8 mouse cellular contexts compared by ENCODE assay signal in the genomic region with DNA sequence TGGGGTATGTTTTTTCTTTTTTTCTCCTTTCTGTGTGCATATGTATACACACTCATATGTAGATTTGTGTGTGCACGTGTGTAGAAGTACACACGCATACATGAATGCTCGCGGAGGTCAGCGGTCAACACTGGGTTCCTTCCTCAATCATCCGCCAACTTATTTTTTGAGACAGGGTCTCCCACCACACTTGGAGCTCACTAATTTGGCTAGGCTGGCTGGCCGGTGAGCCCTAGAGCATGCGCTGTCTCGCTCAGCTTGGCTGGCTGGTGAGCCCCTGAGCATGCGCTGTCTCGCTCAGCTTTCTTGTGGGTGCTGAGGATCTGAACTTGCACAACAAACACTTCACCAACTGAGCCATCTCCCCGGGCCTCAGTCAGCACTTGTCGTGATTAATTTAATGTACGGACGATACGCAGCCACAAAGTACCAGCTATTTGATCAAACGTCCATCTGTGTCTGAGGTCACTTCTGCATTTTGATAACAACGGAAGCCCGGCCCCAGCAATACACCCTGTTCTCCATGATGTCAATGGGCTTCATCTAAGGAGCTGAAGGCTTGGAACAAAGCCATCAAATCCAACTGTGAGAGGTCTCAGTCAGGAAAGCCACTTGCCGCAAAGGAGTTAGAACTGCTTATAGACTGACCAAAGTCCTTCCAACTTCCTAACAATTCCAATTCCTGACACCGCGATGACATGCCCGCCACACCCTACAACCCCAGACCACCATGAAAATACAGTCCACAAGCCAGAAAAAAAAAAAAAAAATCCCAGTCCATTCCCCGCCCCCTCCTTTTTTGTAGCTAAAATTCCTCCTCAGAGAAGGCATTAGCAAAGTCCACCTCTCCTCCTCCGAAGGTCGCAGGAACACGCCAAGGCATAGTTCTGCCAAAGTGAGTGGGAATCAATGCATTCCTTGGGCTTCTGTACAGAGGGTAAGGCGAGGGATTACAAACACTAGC. TPM values are rescaled to one million over a fixed set of nuclear protein-coding genes. Genes with fewer than 3 reads are reported as not detected.
A peak's percentile ranks its signal among the peaks of the same experiment; 100 is the strongest.
DNase-seq lines count a peak whose midpoint lies in the region; ATAC-seq and TF ChIP-seq lines count a peak whose summit lies in the region.

No protein-coding gene starts in this region.

- no peaks in the 10 kb centered on the region for H3K36me3 ChIP-seq in hindbrain, embryonic 10.5 days
- H3K36me3 ChIP-seq in hindbrain, embryonic 12.5 days: no peaks in the 10 kb centered on the region
- no peaks in the 10 kb centered on the region for H3K36me3 ChIP-seq in forebrain, embryonic 10.5 days (replicated peaks)
- no peaks in the 10 kb centered on the region for H3K36me3 ChIP-seq in intestine, embryonic 14.5 days (ENCODE audit: control insufficient read depth, insufficient read depth, low read length)
- H3K36me3 ChIP-seq in lung, embryonic 16.5 days (ENCODE audit: control insufficient read depth, insufficient read depth, low read length): no peaks in the 10 kb centered on the region
- no peaks in the 10 kb centered on the region for H3K36me3 ChIP-seq in stomach, embryonic 14.5 days (ENCODE audit: control insufficient read depth, insufficient read depth, low read length)

- peak; percentile 27 for DNase-seq in hindbrain, embryonic 10.5 days (ENCODE audit: low spot score)
- DNase-seq in forebrain, embryonic 10.5 days (ENCODE audit: extremely low spot score, low spot score): peak; percentile 20
- DNase-seq in intestine, embryonic 14.5 days (ENCODE audit: low spot score): no peak
- DNase-seq in gastrocnemius, postnatal 14 days: no peak
- no peak for DNase-seq in left cerebral cortex, adult 2 months (ENCODE audit: extremely low spot score in 1 of 2, low spot score in 2 of 2)

- no peaks in the 10 kb centered on the region for H3K9me3 ChIP-seq in hindbrain, embryonic 10.5 days
- H3K9me3 ChIP-seq in hindbrain, embryonic 12.5 days (replicated peaks): no peaks in the 10 kb centered on the region
- H3K9me3 ChIP-seq in forebrain, embryonic 10.5 days: no peaks in the 10 kb centered on the region
- H3K9me3 ChIP-seq in intestine, embryonic 14.5 days (ENCODE audit: control insufficient read depth, low read length): no peaks in the 10 kb centered on the region
- H3K9me3 ChIP-seq in lung, embryonic 16.5 days (ENCODE audit: control insufficient read depth, low read length): no peaks in the 10 kb centered on the region
- H3K9me3 ChIP-seq in stomach, embryonic 14.5 days (ENCODE audit: control insufficient read depth, low read depth, low read length): no peaks in the 10 kb centered on the region

- no peak overlapping the region for H3K4me3 ChIP-seq in hindbrain, embryonic 10.5 days
- no peak overlapping the region for H3K4me3 ChIP-seq in hindbrain, embryonic 12.5 days
- H3K4me3 ChIP-seq in forebrain, embryonic 10.5 days: peak overlapping the region; percentile 19; the same call in 1 of the 2 replicates
- H3K4me3 ChIP-seq in intestine, embryonic 14.5 days (ENCODE audit: low read depth, low read length): no peak overlapping the region
- H3K4me3 ChIP-seq in lung, embryonic 16.5 days (ENCODE audit: low read length): 0 out of 2 replicates have a peak overlapping the region, but pooled peaks have one; percentile 6
- no peak overlapping the region for H3K4me3 ChIP-seq in stomach, embryonic 14.5 days (ENCODE audit: low read depth, low read length)
- H3K4me3 ChIP-seq in left cerebral cortex, adult 2 months: no peak overlapping the region

- no peak overlapping the region for H3K9ac ChIP-seq in hindbrain, embryonic 12.5 days
- H3K9ac ChIP-seq in intestine, embryonic 14.5 days (ENCODE audit: low read length): no peak overlapping the region
- no peak overlapping the region for H3K9ac ChIP-seq in lung, embryonic 16.5 days (ENCODE audit: low read length)
- no peak overlapping the region for H3K9ac ChIP-seq in stomach, embryonic 14.5 days (replicated peaks; ENCODE audit: low read depth, low read length)

- intact Hi-C loops in gastrocnemius, postnatal 14 days (cut with DNase I; ENCODE audit: low total_unique reads): no loop called here
- intact Hi-C loops in left cerebral cortex, adult 2 months (cut with DNase I): loop anchor here (5.0 kb wide), 1 partner anchor 1090 kb away; no protein-coding TSS in a partner anchor

- peaks cover 7% of the 10 kb centered on the region for H3K27me3 ChIP-seq in hindbrain, embryonic 10.5 days (ENCODE audit: insufficient read depth, poor library complexity, severe bottlenecking)
- H3K27me3 ChIP-seq in hindbrain, embryonic 12.5 days: no peaks in the 10 kb centered on the region
- H3K27me3 ChIP-seq in forebrain, embryonic 10.5 days (ENCODE audit: poor library complexity, severe bottlenecking): peaks cover 15% of the 10 kb centered on the region
- H3K27me3 ChIP-seq in intestine, embryonic 14.5 days (replicated peaks; ENCODE audit: control insufficient read depth, insufficient read depth, low read length): no peaks in the 10 kb centered on the region
- H3K27me3 ChIP-seq in lung, embryonic 16.5 days (ENCODE audit: control insufficient read depth, insufficient read depth, low read depth, low read length): no peaks in the 10 kb centered on the region
- no peaks in the 10 kb centered on the region for H3K27me3 ChIP-seq in stomach, embryonic 14.5 days (ENCODE audit: control insufficient read depth, insufficient read depth, low read length)

- no peak overlapping the region for H3K4me2 ChIP-seq in hindbrain, embryonic 12.5 days (replicated peaks)
- peak overlapping the region; percentile 20; the same call in 1 of the 2 replicates for H3K4me2 ChIP-seq in intestine, embryonic 14.5 days (ENCODE audit: low read length)
- H3K4me2 ChIP-seq in lung, embryonic 16.5 days (ENCODE audit: low read depth, low read length): peak overlapping the region; percentile 22
- H3K4me2 ChIP-seq in stomach, embryonic 14.5 days (replicated peaks; ENCODE audit: low read depth, low read length): peak overlapping the region; percentile 14; the same call in 1 of the 2 replicates

- no peak for TF ChIP-seq CTCF in left cerebral cortex, adult 2 months (IDR thresholded peaks at IDR 0.05)

- H3K4me1 ChIP-seq in hindbrain, embryonic 10.5 days (replicated peaks): 0 out of 2 replicates have a peak, but pooled peaks cover 11% of the 10 kb centered on the region
- no peaks in the 10 kb centered on the region for H3K4me1 ChIP-seq in hindbrain, embryonic 12.5 days
- H3K4me1 ChIP-seq in forebrain, embryonic 10.5 days: peaks cover 11% of the 10 kb centered on the region
- H3K4me1 ChIP-seq in intestine, embryonic 14.5 days (replicated peaks; ENCODE audit: control insufficient read depth, insufficient read depth, low read length): no peaks in the 10 kb centered on the region
- 0 out of 2 replicates have a peak, but pooled peaks cover 5% of the 10 kb centered on the region for H3K4me1 ChIP-seq in lung, embryonic 16.5 days (replicated peaks; ENCODE audit: control insufficient read depth, insufficient read depth, low read length)
- H3K4me1 ChIP-seq in stomach, embryonic 14.5 days (ENCODE audit: control insufficient read depth, insufficient read depth, low read length): no peaks in the 10 kb centered on the region

- WGBS in hindbrain, embryonic 10.5 days: 52% methylated on average over 28 of the region's 28 CpGs
- 55% methylated on average over 28 of the region's 28 CpGs for WGBS in hindbrain, embryonic 12.5 days
- 55% methylated on average over 28 of the region's 28 CpGs for WGBS in forebrain, embryonic 10.5 days
- 50% methylated on average over 28 of the region's 28 CpGs for WGBS in intestine, embryonic 14.5 days
- 42% methylated on average over 28 of the region's 28 CpGs for WGBS in lung, embryonic 16.5 days
- WGBS in stomach, embryonic 14.5 days: 48% methylated on average over 28 of the region's 28 CpGs

- H3K27ac ChIP-seq in hindbrain, embryonic 10.5 days: no peak overlapping the region
- H3K27ac ChIP-seq in hindbrain, embryonic 12.5 days: no peak overlapping the region
- no peak overlapping the region for H3K27ac ChIP-seq in forebrain, embryonic 10.5 days
- no peak overlapping the region for H3K27ac ChIP-seq in intestine, embryonic 14.5 days (ENCODE audit: low read depth)
- no peak overlapping the region for H3K27ac ChIP-seq in lung, embryonic 16.5 days (ENCODE audit: low read length)
- no peak overlapping the region for H3K27ac ChIP-seq in stomach, embryonic 14.5 days (ENCODE audit: low read length)
- H3K27ac ChIP-seq in left cerebral cortex, adult 2 months: no peak overlapping the region

- ATAC-seq in hindbrain, embryonic 12.5 days (ENCODE audit: low FRiP score): no peak
- ATAC-seq in intestine, embryonic 14.5 days (replicated peaks; ENCODE audit: low FRiP score, low TSS enrichment, low read depth): no peak
- ATAC-seq in lung, embryonic 16.5 days (ENCODE audit: low read depth): peak; percentile 56; the same call in 1 of the 2 replicates
- ATAC-seq in stomach, embryonic 14.5 days (ENCODE audit: insufficient number of reproducible peaks, insufficient read depth, low FRiP score, low read depth): no peak; the same call in 1 of the 2 replicates

RNA-seq across cellular contexts. Expression of a gene that starts 29.6 kb away (rescaled TPM):
- 139 and 146 TPM in 2 replicates for polyA plus RNA-seq in hindbrain, embryonic 10.5 days (2016; fragmentation: Nextera tagmentation; extraction: Ambion mirVana)
- 153 and 163 TPM in 2 replicates for polyA plus RNA-seq in hindbrain, embryonic 12.5 days (2016; fragmentation: Nextera tagmentation; extraction: Ambion mirVana)
- 135 and 138 TPM in 2 replicates for polyA plus RNA-seq in forebrain, embryonic 10.5 days (2016; fragmentation: Nextera tagmentation; extraction: Ambion mirVana)
- 153 and 170 TPM in 2 replicates for polyA plus RNA-seq in intestine, embryonic 14.5 days (2014; fragmentation: Nextera tagmentation; extraction: Ambion mirVana)
- 150 and 156 TPM in 2 replicates for polyA plus RNA-seq in lung, embryonic 16.5 days (2015; fragmentation: Nextera tagmentation; extraction: Ambion mirVana)
- 168 and 181 TPM in 2 replicates for polyA plus RNA-seq in stomach, embryonic 14.5 days (2014; fragmentation: Nextera tagmentation; extraction: Ambion mirVana)
- 10 to 100 TPM; 60.2 to 61.9 TPM for total RNA-seq in gastrocnemius, postnatal 14 days (2021)
- 100 to 1,000 TPM; 266 to 272 TPM for total RNA-seq in left cerebral cortex, adult 2 months (2021)

Comparison
In these comparisons a context has a peak if more than half of its experiments do, and no peak if none do; other contexts are left out.
1. DNase-seq: peak in hindbrain, embryonic 10.5 days (single experiment) and forebrain, embryonic 10.5 days (single experiment); none in intestine, embryonic 14.5 days (single experiment), gastrocnemius, postnatal 14 days (single experiment) and left cerebral cortex, adult 2 months (0 of 2).
2. H3K4me3 ChIP-seq: peak in forebrain, embryonic 10.5 days (single experiment) and lung, embryonic 16.5 days (single experiment); none in hindbrain, embryonic 10.5 days (single experiment), hindbrain, embryonic 12.5 days (single experiment), intestine, embryonic 14.5 days (single experiment), stomach, embryonic 14.5 days (single experiment) and left cerebral cortex, adult 2 months (single experiment).